Comparison of ENCODE assay signal across 9 mouse cellular contexts in the genomic region with DNA sequence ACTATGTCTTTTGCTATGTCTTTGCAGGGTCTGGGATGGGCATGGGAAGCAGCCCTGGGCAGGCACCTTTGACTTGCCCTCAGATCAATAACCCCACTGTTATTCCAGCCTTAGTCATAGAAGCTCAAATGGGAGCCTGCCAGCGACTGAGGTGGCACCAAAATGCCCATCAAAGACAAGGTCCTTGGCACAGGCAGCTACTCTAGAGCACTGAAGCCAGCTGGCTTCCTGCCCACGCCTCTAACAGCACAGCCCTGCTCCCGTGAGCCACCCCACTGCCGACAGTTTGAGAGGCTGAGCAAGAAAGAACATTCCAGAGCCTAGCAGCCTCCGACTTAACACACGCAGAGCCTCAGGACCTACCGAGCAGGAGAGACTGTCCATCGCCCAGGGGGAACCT. TPM values are rescaled to one million over a fixed set of nuclear protein-coding genes. Genes with fewer than 3 reads are reported as not detected.
DNase-seq lines count a peak whose midpoint lies in the region; ATAC-seq and TF ChIP-seq lines count a peak whose summit lies in the region.
"Had no signal": no experiment of that assay in that cellular context is flagged by ENCODE, and none has a peak within 500 bp of the region (broad histone marks: within the 10 kb centered on the region; RNA-seq: fewer than 3 reads in every experiment).

No protein-coding gene starts in this region.

- peaks cover 2% of the 10 kb centered on the region; the same call in 1 of the 2 replicates for H3K4me1 ChIP-seq in hindbrain, embryonic 16.5 days (ENCODE audit: control insufficient read depth, insufficient read depth, low read depth, low read length)
- 0 out of 2 replicates have a peak, but pooled peaks cover under 1% of the 10 kb centered on the region for H3K4me1 ChIP-seq in hindbrain, embryonic 12.5 days
- H3K4me1 ChIP-seq: liver, embryonic 13.5 days had no signal

- H3K36me3 ChIP-seq in hindbrain, embryonic 16.5 days (ENCODE audit: control insufficient read depth, insufficient read depth, low read length): peaks cover 16% of the 10 kb centered on the region
- no peaks in the 10 kb centered on the region for H3K36me3 ChIP-seq in hindbrain, embryonic 12.5 days
- H3K36me3 ChIP-seq: liver, embryonic 13.5 days had no signal

- TF ChIP-seq CTCF in layer of hippocampus, adult 2 months (conservative IDR thresholded peaks at IDR 0.05): no peak

- H3K4me3 ChIP-seq in hindbrain, embryonic 16.5 days (ENCODE audit: low read length): no peak overlapping the region
- H3K4me3 ChIP-seq in hindbrain, embryonic 12.5 days: no peak overlapping the region
- no peak overlapping the region for H3K4me3 ChIP-seq in layer of hippocampus, adult 2 months
- H3K4me3 ChIP-seq: liver, embryonic 13.5 days had no signal

- peak; percentile 58 for ATAC-seq in hindbrain, embryonic 16.5 days
- no peak for ATAC-seq in hindbrain, embryonic 12.5 days (ENCODE audit: low FRiP score)

- no peak overlapping the region for H3K9ac ChIP-seq in hindbrain, embryonic 16.5 days (ENCODE audit: low read depth, low read length)
- no peak overlapping the region for H3K9ac ChIP-seq in hindbrain, embryonic 12.5 days
- H3K9ac ChIP-seq: liver, embryonic 13.5 days had no signal

- no peak overlapping the region for H3K4me2 ChIP-seq in hindbrain, embryonic 16.5 days (ENCODE audit: low read length)
- H3K4me2 ChIP-seq in hindbrain, embryonic 12.5 days (replicated peaks): no peak overlapping the region
- H3K4me2 ChIP-seq: liver, embryonic 13.5 days had no signal

- H3K27ac ChIP-seq in hindbrain, embryonic 16.5 days (ENCODE audit: low read depth, low read length): no peak overlapping the region
- H3K27ac ChIP-seq in hindbrain, embryonic 12.5 days: no peak overlapping the region
- H3K27ac ChIP-seq in layer of hippocampus, adult 2 months: no peak overlapping the region
- H3K27ac ChIP-seq: liver, embryonic 13.5 days had no signal

- intact Hi-C loops in gastrocnemius, postnatal 36 days (cut with DNase I): no loop called here

- peak; percentile 86 to 93 for DNase-seq in adrenal gland, adult (ENCODE audit: inconsistent age in 2 of 2, low spot score in 1 of 2)
- DNase-seq in cerebellum, adult 8-10 months: peak; percentile 70
- peak; percentile 48 for DNase-seq in kidney, adult 9 months
- DNase-seq in layer of hippocampus, adult 2 months (ENCODE audit: low spot score in 2 of 2): no peak
- no peak for DNase-seq in thymus, postnatal 0 days (ENCODE audit: low spot score)
- DNase-seq in gastrocnemius, postnatal 36 days: no peak
- DNase-seq: liver, embryonic 13.5 days had no signal

- peaks cover 15% of the 10 kb centered on the region for H3K9me3 ChIP-seq in hindbrain, embryonic 16.5 days (ENCODE audit: control insufficient read depth, low read length)
- H3K9me3 ChIP-seq in hindbrain, embryonic 12.5 days (replicated peaks): peaks cover 7% of the 10 kb centered on the region
- H3K9me3 ChIP-seq: liver, embryonic 13.5 days had no signal

- no peaks in the 10 kb centered on the region for H3K27me3 ChIP-seq in hindbrain, embryonic 16.5 days (replicated peaks; ENCODE audit: control insufficient read depth, insufficient read depth, low read length)
- H3K27me3 ChIP-seq in hindbrain, embryonic 12.5 days: no peaks in the 10 kb centered on the region
- H3K27me3 ChIP-seq: liver, embryonic 13.5 days had no signal

- 72% methylated on average over 8 of the region's 8 CpGs for WGBS in hindbrain, embryonic 16.5 days
- 90% methylated on average over 8 of the region's 8 CpGs for WGBS in hindbrain, embryonic 12.5 days

RNA-seq across cellular contexts. Expression of gene Pimreg, which starts 23.3 kb away (rescaled TPM):
- polyA plus RNA-seq in hindbrain, embryonic 16.5 days (2015; fragmentation: Nextera tagmentation; extraction: Ambion mirVana): 33.5 and 38.5 TPM in 2 replicates
- 98.6 and 104 TPM in 2 replicates for polyA plus RNA-seq in hindbrain, embryonic 12.5 days (2016; fragmentation: Nextera tagmentation; extraction: Ambion mirVana)
- under 1 TPM; 0.90 to 0.93 TPM for total RNA-seq in layer of hippocampus, adult 2 months (2021)
- polyA plus RNA-seq in thymus, postnatal 0 days (2015; fragmentation: Nextera tagmentation; extraction: Ambion mirVana): 74.2 and 88.2 TPM in 2 replicates
- under 1 TPM; 0.62 to 0.71 TPM for total RNA-seq in gastrocnemius, postnatal 36 days (2021)

RNA-seq across cellular contexts. Expression of gene Aipl1, which starts 27.8 kb away (rescaled TPM):
- 0.27 and 0.41 TPM in 2 replicates for polyA plus RNA-seq in hindbrain, embryonic 16.5 days (2015; fragmentation: Nextera tagmentation; extraction: Ambion mirVana)
- 0.25 and 0.40 TPM in 2 replicates for polyA plus RNA-seq in hindbrain, embryonic 12.5 days (2016; fragmentation: Nextera tagmentation; extraction: Ambion mirVana)
- total RNA-seq in layer of hippocampus, adult 2 months (2021): not detected
- polyA plus RNA-seq in thymus, postnatal 0 days (2015; fragmentation: Nextera tagmentation; extraction: Ambion mirVana): 1.2 and 1.6 TPM in 2 replicates
- not detected for total RNA-seq in gastrocnemius, postnatal 36 days (2021)

Comparison
In these comparisons a context has a peak if more than half of its experiments do, and no peak if none do; other contexts are left out.
1. DNase-seq: peak in adrenal gland, adult (2 of 2), cerebellum, adult 8-10 months (single experiment) and kidney, adult 9 months (single experiment); none in layer of hippocampus, adult 2 months (0 of 2), thymus, postnatal 0 days (single experiment) and gastrocnemius, postnatal 36 days (0 of 2).